Mouse (Mus musculus) left cerebral cortex, adult 11 months (tissue): ENCODE data around the gene Krtap20-2.
"Not testable (repeated sequence)": the region's sequence is repeated elsewhere in the genome, so short reads cannot be mapped to it uniquely, and the experiment has no call there.

Experiments used
- DNase-seq: peaks from one replicate; pipeline ENCODE4 v3.0.0; 2022; ENCODE audit warnings: low spot score

Krtap20-2 gene

DNA sequence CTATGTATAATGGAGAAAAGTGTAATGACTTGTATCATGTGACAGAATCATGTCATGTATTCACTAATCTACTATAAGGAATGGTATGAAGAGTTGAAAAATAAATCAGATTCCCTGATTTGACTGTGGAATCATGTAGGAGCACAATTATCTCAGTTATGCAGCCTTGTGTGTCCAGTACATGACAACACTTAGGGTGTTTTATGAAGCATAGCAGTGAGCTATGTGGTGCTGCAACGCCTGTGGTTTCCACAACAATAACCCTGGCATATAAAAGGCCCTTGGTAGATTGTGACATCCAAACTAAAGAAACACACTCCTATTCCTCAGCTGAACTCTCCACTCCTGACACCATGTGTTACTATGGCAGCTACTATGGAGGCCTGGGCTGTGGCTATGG is at the start of gene Krtap20-2:
TSS of gene Krtap20-2 (plus strand) at position 301 of the 400 bp plus-strand sequence.
- DNase-seq = no peak

DNA sequence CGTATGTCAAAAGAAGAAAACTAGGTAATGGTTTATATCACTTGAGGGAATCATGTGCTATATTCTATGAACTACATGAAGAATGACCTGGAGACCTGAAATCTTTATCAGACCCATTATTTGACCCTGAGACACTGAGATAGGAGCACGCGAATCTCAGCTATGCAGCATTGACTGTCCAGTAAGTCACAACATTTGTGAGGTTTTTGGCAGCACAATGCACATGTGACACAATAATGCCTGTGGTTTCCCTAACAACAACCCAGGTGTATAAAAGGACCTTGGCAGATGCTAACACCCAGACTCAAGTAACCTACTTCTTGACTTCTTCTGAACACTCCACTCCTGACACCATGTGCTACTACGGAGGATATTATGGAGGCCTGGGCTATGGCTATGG is 48.0 kb upstream of the Krtap20-2 start, which contains the start of gene Gm9789:
TSS of gene Gm9789 (plus strand) at position 301 of the 400 bp plus-strand sequence.
- no peak for DNase-seq

DNA sequence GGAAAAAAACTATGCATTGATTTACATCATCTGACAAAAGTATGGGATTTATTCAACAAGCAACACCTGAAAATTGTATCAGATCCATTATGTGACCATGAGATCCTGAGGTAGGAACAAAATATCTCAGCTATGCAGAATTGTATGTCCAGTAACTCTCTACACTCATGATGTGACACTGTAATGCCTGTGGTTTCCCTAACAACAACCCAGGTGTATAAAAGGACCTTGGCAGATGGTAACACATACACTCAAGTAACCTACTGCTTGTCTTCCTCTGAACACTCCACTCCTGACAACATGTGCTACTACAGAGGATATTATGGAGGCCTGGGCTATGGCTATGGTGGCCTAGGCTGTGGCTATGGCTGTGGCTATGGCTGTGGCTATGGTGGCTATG is 36.5 kb upstream of the Krtap20-2 start, which contains the start of gene Gm7735:
TSS of gene Gm7735 (plus strand) at position 301 of the 400 bp plus-strand sequence.
- not testable (repeated sequence) for DNase-seq

DNA sequence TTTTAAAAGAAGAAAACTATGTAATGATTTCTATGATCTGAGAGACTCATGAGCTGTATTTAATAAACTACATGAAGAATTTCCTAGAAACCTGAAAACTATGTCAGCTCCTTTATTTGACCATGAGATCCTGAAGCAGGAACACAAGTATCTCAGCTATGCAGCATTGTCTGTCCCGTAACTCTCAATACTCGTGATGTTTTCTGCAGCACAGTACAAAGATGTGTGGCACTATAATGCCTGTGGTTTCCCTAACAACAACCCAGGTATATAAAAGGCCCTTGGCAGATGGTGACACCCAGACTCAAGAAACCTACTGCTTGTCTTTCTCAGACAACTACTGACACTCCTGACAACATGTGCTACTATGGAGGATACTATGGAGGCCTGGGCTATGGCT is 31.2 kb upstream of the Krtap20-2 start, which contains the start of gene 1110057P08Rik:
TSS of gene 1110057P08Rik (plus strand) at position 301 of the 400 bp plus-strand sequence.
- no peak for DNase-seq

DNA sequence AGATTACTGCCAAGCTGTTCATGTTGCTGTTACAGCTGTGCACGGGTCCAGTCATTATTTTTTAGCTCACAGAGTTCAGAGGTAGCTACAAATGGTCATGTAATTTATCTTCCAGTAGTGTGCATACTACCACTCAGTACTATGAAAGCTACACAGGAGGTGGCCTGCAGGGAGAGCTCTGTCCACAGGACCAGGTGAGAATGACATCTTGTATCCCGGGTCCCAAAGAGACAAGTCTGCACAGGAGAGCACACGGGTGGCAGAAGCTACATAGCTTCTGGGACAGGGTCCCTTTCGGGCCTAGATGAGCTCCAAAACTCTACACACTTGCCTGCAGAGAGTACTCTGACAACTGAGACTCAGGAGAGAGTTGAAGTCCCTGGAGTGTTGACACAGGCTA is 17.0 kb upstream of the Krtap20-2 start:
- no peak for DNase-seq
